Mouse (Mus musculus) retina, postnatal 1 day (tissue): ENCODE measurements at regions not wholly inside any gene's neighbourhood (a gene's known extent, or its start where the extent isn't known, plus 50 kb on each side); places are given as distances from the start of the nearest gene placed in this dataset.
A peak's percentile ranks its signal among the peaks of the same experiment; 100 is the strongest.

Source experiments
- DNase-seq: peaks from one replicate; pipeline ENCODE4 v3.0.0-alpha.2; 2012

DNA sequence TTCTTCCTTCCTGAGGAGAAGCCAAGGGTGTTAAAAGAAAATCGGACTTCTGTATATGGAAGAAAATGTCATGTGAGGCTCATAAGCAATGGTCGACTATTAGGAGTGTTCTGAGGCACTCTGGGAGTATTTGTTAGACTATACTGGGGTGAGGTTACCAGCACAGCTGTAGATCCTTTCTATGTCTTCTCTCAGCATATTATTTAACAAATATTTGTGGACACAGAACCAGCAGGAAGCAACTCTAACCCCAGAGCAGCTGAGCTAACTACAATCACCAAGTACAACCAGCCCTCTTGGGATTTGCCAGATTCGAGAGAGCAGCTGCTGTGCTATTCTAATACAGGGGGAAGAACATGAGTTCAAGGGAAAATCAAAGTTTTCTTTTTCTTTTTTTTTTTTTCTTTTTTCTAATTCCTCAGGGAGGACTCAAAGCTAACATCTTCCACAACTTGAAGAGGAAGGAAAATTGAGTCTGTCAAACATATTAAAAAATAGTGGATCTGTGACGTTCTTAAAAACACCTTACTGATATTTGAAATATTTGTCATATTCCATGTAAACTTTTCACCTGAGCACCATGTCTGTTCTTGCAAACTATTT is 933.3 kb upstream of the Cited2 start:
- DNase-seq: no peak

- no peak for DNase-seq
Measured at GRCm38 (mm10) chr10:16803978-16804377, 919.0 kb upstream of the Cited2 start.

DNA sequence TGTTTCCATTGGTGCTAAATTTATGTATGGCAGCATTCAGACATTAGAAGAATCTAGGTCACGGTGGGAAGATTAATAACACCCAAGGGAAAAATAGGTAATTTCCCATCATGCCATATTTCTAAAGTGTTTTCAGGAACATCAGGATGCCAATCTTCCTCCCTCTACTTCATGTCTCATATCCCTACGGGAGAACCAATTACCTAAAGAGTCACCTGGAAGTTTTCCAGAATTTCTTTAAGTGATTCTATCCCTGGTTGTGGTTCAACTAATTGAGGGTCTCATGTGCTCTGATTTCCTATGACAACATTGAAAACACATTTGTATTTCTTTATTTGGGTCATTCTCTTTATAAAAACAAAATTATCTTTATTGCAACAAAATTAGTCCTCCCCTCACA is 912.3 kb upstream of the Cited2 start:
- DNase-seq: no peak

- no peak for DNase-seq
Measured at GRCm38 (mm10) chr10:16814013-16814412, 909.0 kb upstream of the Cited2 start.

DNA sequence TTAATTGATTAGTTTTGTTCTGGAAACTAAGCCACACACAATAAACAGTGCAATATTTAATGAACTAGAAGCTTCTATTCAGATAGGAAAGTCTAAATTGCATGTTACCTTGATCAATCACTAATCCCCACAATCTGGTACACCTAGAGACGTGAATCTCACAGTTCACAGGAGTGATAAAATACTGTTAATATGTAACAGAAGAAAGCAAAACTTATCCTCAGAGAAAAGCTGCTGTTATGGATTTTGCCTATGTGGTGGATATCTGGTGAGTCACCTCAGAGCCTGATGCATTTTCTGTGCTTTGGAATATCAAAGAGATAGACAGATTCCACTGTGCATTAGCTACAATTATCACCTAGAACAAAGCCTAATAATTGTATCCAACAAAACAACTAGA is 861.5 kb upstream of the Cited2 start:
- DNase-seq: no peak

GRCm38 (mm10) chr10:16866914-16867313 is 856.1 kb upstream of the Cited2 start:
- DNase-seq: no peak

- no peak for DNase-seq
Measured at GRCm38 (mm10) chr10:16874131-16874530, 848.9 kb upstream of the Cited2 start.

- no peak for DNase-seq
Measured at GRCm38 (mm10) chr10:16878197-16878596, 844.8 kb upstream of the Cited2 start.

- no peak for DNase-seq
Measured at GRCm38 (mm10) chr10:16893316-16893715, 829.7 kb upstream of the Cited2 start.

GRCm38 (mm10) chr10:16895332-16895731 is 827.7 kb upstream of the Cited2 start:
- no peak for DNase-seq

DNA sequence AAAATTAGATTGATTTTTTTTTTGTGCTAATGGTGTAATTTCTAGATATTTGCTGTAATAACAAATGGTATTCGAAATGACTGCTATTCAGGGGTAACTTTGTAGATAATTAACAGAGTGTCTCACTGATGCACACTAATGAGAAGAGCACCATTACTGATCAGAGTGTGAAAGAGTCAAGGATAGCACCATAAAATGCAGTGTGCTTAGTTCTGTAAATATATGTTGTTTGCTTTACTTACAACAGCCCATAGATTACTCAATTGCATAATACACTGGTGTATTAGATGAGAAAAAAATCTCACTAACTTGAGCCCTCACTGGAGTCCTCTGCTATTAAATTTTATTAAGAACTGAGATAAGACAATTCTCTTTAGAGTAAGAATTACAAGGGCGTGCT is 800.1 kb upstream of the Cited2 start:
- no peak for DNase-seq

DNA sequence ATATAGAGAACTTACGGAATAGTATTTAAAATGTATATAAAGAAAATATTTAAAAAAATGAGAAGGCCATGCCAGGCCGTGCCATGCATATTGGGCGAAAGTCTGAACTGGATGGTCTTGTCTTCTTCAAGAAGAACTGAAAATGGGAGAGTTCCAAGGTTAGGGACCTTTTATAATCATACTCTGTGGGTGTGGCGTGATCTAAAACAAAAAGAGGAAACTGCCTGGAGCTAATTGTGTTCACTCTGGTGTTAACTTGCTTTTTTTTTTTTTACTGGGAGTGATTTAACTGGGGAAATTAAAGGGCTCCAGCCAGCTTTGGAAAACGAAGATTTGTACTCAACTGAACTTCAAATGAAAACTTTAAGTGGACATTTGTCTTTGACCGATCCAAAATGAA is 799.2 kb upstream of the Cited2 start:
- DNase-seq: no peak

- no peak for DNase-seq
Measured at GRCm38 (mm10) chr10:16937705-16938104, 785.3 kb upstream of the Cited2 start.

- DNase-seq: no peak
Measured at GRCm38 (mm10) chr10:16951636-16952035, 771.4 kb upstream of the Cited2 start.

GRCm38 (mm10) chr10:16960971-16961370 is 762.0 kb upstream of the Cited2 start:
- DNase-seq: no peak

- no peak for DNase-seq
Measured at GRCm38 (mm10) chr10:16962463-16962862, 760.6 kb upstream of the Cited2 start.

GRCm38 (mm10) chr10:16978770-16979169 is 744.2 kb upstream of the Cited2 start:
- DNase-seq: no peak

DNA sequence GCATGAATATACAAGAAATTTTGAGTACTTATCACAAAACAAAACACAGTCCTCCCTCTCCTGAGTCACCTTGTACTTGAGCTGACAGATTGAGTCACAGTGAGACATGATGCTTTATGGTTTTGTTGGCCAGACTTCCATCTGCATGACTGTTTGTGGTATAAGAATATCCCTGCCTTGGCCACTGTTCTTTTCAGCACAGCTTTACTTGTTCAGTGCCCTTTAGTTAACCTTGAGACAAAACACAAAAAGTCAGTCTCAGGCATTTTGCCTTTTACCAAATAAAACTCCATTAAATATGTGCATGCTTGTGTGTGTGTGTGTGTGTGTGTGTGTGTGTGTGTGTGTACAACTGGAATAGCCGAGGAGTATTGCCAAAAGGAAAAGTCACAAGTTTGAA is 732.8 kb upstream of the Cited2 start:
- no peak for DNase-seq

GRCm38 (mm10) chr10:16993789-16994188 is 729.2 kb upstream of the Cited2 start:
- no peak for DNase-seq

GRCm38 (mm10) chr10:16994526-16994925 is 728.5 kb upstream of the Cited2 start:
- no peak for DNase-seq

GRCm38 (mm10) chr10:16995010-16995409 is 728.0 kb upstream of the Cited2 start:
- no peak for DNase-seq

DNA sequence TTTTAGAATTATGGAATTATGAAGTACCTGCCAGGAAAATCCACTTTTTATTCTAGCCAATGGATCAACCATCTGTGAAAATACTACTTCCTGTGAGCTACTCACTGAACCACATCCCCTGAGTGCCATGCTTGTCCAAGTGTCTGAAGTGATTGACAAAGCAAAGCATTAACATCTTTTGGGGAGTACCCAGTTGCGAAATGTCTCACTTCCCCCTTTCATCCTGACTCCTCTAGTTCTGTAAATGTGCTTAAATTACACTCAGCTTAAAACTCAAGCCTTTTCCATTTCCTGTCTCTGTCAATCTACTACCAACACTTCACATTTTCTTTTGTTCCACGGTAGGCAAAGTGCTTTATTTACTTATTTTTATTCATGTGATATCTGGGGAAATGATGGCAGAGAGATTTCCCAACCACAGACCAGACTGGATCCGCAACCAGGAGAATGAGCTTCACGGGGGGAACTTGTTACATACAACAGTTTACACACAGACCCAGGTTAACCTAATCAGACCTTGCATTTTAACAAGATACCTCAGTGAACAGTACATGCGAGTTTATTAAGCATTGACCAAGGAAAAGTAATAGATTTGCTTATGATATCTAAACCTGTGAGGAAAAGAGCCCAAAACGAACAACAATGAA is 726.1 kb upstream of the Cited2 start:
- no peak for DNase-seq

GRCm38 (mm10) chr10:17001320-17001719 is 721.7 kb upstream of the Cited2 start:
- DNase-seq: peak; percentile 59

DNA sequence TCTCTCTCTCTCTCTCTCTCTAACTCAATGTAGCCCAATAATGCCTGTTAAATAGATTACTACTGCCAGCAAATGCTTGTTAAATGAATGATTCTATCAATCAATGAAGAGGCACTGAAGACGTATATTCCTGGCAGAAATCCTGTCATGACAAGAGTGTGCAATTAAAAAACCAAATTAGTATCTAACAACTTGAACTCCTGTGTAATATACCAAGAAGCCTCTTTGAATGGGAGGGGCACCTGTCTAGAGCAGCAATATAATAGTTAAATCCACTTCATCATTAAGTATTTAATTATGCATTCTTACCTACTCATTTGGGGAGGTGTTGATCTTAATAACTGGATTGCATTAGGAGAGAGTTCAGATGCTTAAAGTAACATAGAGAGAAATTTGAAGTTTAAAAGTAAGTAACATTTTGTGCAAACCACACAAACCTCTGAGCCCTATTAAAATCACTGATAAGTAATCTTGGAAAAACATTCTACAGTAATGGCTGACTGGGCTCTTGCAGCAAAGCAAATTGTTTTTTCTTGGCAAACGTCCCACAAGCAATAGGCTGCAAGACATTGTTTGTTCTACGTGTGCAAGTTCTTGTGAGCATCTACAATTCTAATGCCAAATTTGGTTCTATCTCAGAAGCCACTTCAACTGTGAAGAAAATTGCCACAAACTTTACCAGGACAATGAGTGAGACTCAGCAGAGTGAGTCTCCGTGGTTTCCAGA is 719.7 kb upstream of the Cited2 start:
- peak; percentile 30 for DNase-seq
